Mouse (Mus musculus) forebrain, postnatal 0 days (tissue): ENCODE data around the gene Pask. TPM values are rescaled to one million over a fixed set of nuclear protein-coding genes. Genes with fewer than 3 reads are reported as not detected.
A peak's percentile ranks its signal among the peaks of the same experiment; 100 is the strongest.

Experiments
- ATAC-seq: fragments of 200-750 bp; cut with Nextera tagmentation; 2 replicates; pipeline ENCODE4 v1.8.0; 2017; ENCODE audit warnings: mild to moderate bottlenecking, moderate library complexity
- DNase-seq: peaks from one replicate; pipeline ENCODE4 v3.0.0-alpha.2; 2015
- H3K27ac ChIP-seq: fragments of 300-500 bp; sonication (generic); 2 replicates; pipeline ENCODE4 v1.5.1; 2014; ENCODE audit warnings: low read depth, mild to moderate bottlenecking, antibody characterized with exemption, low read length, moderate library complexity, mixed read lengths
- H3K27me3 ChIP-seq: fragments of 300-500 bp; sonication (generic); 2 replicates; pipeline ENCODE4 v1.6.1; 2014; ENCODE audit warnings: mild to moderate bottlenecking, low read length, mixed read lengths; ENCODE audit not compliant: insufficient read depth
- H3K36me3 ChIP-seq: fragments of 300-500 bp; sonication (generic); 2 replicates; pipeline ENCODE4 v1.6.1; 2014; ENCODE audit warnings: mild to moderate bottlenecking, moderate library complexity; ENCODE audit not compliant: insufficient read depth
- H3K4me1 ChIP-seq: fragments of 300-500 bp; sonication (generic); 2 replicates; pipeline ENCODE4 v1.6.1; 2014; ENCODE audit warnings: antibody characterized with exemption; ENCODE audit not compliant: insufficient read depth
- H3K4me2 ChIP-seq: fragments of 300-500 bp; sonication (generic); 2 replicates; pipeline ENCODE4 v1.6.1; 2014; ENCODE audit warnings: low read depth, mild to moderate bottlenecking, moderate library complexity
- H3K4me3 ChIP-seq: fragments of 300-500 bp; sonication (generic); 2 replicates; pipeline ENCODE4 v1.5.1; 2014; ENCODE audit warnings: low read depth, low read length, mixed read lengths
- H3K9ac ChIP-seq: fragments of 300-500 bp; sonication (generic); 2 replicates; pipeline ENCODE4 v1.6.1; 2014; ENCODE audit warnings: mild to moderate bottlenecking
- H3K9me3 ChIP-seq: fragments of 300-500 bp; sonication (generic); 2 replicates; pipeline ENCODE4 v1.6.1; 2016; ENCODE audit warnings: low read length
- CTCF ChIP-seq: sonication (generic); IDR thresholded peaks from 2 replicates; pipeline ENCODE4 v1.5.1; 2016; ENCODE audit warnings: antibody characterized with exemption, control low read depth, low read depth
- WGBS: fragments of 180-500 bp; shearing (Covaris S2); extraction: QIAGEN DNeasy Blood & Tissue Kit; methylation state at CpG from one replicate; pipeline ENCODE4 v1.1.7; 2014; 5-methylcytosine and 5-hydroxymethylcytosine counted together
- polyA plus RNA-seq: library from polyadenylated mRNA; unstranded; fragments of >200 nt; fragmentation: Nextera tagmentation; extraction: Ambion mirVana; gene quantifications from 2 replicates; pipeline ENCODE4 v1.2.1, GENCODE M21; 2015
- total RNA-seq: library from RNA; depleted of rRNA; stranded (reverse); fragments of >200 nt; gene quantifications from 2 replicates; pipeline ENCODE4 v1.2.3, GENCODE M21; 2014

Pask gene
- total and polyA plus RNA-seq, 2 experiments from 2014 or later: 3.1 to 14.1 TPM

DNA sequence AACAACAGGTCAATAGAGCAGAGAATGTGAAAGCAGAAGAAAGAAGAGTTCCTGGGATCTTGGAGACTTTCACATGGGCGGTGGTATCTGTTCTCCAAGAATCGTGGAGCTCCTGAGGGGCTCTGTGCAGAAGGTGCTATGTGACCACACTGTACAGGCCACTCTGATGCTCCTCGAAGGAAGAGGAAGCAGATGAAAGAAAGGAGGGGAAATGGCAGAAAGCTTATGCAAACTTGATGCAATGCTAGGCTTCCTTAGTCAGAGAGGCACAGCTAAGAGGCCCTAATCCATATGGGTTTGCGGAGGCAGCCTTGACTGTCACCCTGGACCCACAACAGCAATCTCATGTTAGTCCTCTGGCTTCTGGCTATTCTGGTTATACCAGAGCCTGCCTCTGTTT is 52.3 kb downstream of the Pask start:
- no peak for TF ChIP-seq CTCF
- H3K9me3 ChIP-seq: no peaks in the 10 kb centered on the region
- no peak overlapping the region for H3K4me3 ChIP-seq
- H3K4me2 ChIP-seq: no peak overlapping the region
- no peak overlapping the region for H3K9ac ChIP-seq
- no peak overlapping the region for H3K27ac ChIP-seq
- no peaks in the 10 kb centered on the region for H3K4me1 ChIP-seq
- 91% methylated on average over 4 of the region's 4 CpGs for WGBS
- no peaks in the 10 kb centered on the region for H3K27me3 ChIP-seq
- DNase-seq (no peak), ATAC-seq (no peak)
- H3K36me3 ChIP-seq: peaks cover 4% of the 10 kb centered on the region; the same call in 1 of the 2 replicates

DNA sequence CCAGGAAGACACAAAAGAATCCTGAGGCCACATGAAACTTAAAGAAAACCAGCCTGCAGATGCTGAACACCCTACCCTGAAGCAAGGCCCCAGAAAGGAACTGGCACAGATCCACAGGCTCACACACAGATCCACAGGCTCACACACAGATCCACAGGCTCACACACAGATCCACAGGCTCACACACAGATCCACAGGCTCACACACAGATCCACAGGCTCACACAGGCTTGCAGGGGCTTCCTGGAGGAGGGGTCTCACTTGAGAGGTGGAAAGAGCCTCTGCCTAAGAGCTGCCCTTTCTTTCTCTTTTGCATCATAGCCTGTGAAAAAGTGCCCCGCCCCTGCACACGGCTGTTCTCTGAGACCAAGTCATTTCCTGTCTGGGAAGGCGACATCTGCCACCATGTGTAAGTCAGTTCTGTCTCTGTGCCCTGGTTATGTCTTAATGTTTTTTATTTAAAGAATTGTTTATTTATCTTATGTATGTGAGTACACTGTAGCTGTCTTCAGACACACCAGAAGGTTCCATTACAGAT is 53.5 kb downstream of the Pask start:
- no peak overlapping the region for H3K4me3 ChIP-seq
- H3K4me2 ChIP-seq: no peak overlapping the region
- H3K27ac ChIP-seq: no peak overlapping the region
- no peak for TF ChIP-seq CTCF
- no peak for ATAC-seq
- no peaks in the 10 kb centered on the region for H3K4me1 ChIP-seq
- no peak overlapping the region for H3K9ac ChIP-seq
- 73% methylated on average over 3 of the region's 3 CpGs for WGBS
- no peaks in the 10 kb centered on the region for H3K27me3 ChIP-seq
- H3K36me3 ChIP-seq: no peaks in the 10 kb centered on the region
- no peaks in the 10 kb centered on the region for H3K9me3 ChIP-seq
- no peak for DNase-seq

DNA sequence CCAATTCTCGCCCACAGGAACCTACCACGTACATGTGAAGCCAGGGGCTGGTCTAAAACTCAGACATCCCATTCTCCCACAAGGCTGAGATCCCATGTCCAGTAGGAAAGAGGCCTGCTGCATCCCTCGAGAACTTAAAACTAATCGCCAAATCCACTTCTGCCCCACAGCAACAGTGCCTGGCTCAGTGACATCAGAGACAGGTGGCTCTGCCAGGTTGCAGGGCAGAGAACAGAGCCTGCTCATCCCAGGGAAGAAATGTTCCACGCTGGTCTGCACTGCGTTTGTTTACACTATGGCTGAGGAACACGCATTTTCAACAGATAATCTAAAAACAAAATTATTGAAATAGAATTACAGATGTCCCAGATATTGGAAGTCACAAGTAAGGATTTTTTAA is 66.2 kb downstream of the Pask start:
- Histone ChIP-seq H3K9ac (no peak overlapping the region), H3K4me1 (0 out of 2 replicates have a peak, but pooled peaks cover 3% of the 10 kb centered on the region), H3K27ac (no peak overlapping the region), H3K36me3 (no peaks in the 10 kb centered on the region), H3K9me3 (no peaks in the 10 kb centered on the region), H3K27me3 (no peaks in the 10 kb centered on the region), H3K4me3 (no peak overlapping the region), H3K4me2 (no peak overlapping the region)
- DNase-seq (no peak), ATAC-seq (no peak)
- 76% methylated on average over 7 of the region's 7 CpGs for WGBS
- TF ChIP-seq CTCF: no peak

DNA sequence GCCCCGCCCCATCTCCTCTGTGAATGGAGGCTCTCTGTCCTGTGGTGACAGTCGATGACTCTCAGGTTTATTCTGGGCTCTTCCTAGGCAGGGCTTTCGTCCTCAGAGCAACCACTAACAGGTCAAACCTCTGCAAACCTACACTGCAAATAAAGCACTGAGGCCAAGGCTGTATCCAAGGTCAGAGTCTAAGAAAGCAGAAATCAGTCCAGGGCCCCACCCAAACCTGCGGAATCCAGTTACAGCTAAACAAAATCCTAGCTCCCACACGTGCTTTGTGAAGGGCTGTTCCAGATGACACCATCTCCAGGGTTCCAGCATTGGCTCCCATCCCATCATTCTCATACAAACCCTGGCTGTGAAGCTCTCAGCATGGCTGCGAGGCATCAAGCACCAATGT is 67.7 kb downstream of the Pask start:
- ATAC-seq: no peak
- Histone ChIP-seq H3K9ac (no peak overlapping the region), H3K36me3 (no peaks in the 10 kb centered on the region), H3K4me2 (no peak overlapping the region), H3K27me3 (no peaks in the 10 kb centered on the region), H3K27ac (no peak overlapping the region), H3K9me3 (no peaks in the 10 kb centered on the region), H3K4me1 (0 out of 2 replicates have a peak, but pooled peaks cover 3% of the 10 kb centered on the region), H3K4me3 (no peak overlapping the region)
- no peak for TF ChIP-seq CTCF
- DNase-seq: no peak
- 74% methylated on average over 6 of the region's 6 CpGs for whole genome bisulfite sequencing

DNA sequence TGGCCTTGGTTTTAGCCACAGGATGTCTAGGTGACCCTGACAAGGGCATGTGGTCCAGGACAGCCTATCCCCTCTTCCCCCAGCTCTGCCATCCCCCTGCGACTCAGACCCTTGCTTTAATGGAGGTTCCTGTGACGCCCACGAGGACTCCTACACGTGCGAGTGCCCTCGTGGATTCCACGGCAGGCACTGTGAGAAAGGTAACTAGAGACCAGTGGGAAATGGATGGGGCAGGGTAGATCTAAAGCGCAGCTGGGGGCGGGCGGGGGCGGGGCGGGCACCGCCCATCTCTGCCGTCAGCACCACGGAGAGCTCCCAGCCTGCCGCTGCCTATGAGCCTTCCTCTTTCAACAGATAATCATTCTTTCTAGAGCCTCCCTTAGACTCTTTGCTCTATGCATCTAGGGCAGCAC is 70.9 kb downstream of the Pask start:
- peak overlapping the region; percentile 33 for H3K9ac ChIP-seq
- 0 out of 2 replicates have a peak, but pooled peaks cover 3% of the 10 kb centered on the region for H3K4me1 ChIP-seq
- H3K27me3 ChIP-seq: no peaks in the 10 kb centered on the region
- peak overlapping the region; percentile 14 for H3K4me3 ChIP-seq
- no peak for TF ChIP-seq CTCF
- H3K27ac ChIP-seq: no peak overlapping the region
- DNase-seq: peak; percentile 18
- peak overlapping the region; percentile 47 for H3K4me2 ChIP-seq
- H3K36me3 ChIP-seq: no peaks in the 10 kb centered on the region
- 3% methylated on average over 16 of the region's 16 CpGs for WGBS
- H3K9me3 ChIP-seq: no peaks in the 10 kb centered on the region
- peak; percentile 79 for ATAC-seq

DNA sequence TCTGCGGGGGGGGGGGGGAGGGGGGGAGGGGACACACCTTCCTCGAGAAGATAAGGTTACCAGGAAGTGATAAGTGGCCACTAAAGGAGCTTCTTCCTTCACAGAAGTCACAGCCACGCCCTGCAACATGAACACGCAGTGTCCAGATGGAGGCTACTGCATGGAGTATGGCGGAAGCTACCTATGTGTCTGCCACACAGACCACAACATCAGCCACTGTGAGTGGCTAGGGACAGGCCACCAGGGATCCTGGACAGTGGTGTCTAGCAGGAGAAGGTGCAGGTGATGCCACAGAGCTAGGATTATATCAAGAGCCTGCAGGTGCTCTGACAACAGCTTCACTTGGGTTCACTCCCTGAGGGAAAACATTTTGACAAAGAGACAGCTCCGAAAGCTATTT is 71.5 kb downstream of the Pask start:
- 73% methylated on average over 6 of the region's 6 CpGs for WGBS

DNA sequence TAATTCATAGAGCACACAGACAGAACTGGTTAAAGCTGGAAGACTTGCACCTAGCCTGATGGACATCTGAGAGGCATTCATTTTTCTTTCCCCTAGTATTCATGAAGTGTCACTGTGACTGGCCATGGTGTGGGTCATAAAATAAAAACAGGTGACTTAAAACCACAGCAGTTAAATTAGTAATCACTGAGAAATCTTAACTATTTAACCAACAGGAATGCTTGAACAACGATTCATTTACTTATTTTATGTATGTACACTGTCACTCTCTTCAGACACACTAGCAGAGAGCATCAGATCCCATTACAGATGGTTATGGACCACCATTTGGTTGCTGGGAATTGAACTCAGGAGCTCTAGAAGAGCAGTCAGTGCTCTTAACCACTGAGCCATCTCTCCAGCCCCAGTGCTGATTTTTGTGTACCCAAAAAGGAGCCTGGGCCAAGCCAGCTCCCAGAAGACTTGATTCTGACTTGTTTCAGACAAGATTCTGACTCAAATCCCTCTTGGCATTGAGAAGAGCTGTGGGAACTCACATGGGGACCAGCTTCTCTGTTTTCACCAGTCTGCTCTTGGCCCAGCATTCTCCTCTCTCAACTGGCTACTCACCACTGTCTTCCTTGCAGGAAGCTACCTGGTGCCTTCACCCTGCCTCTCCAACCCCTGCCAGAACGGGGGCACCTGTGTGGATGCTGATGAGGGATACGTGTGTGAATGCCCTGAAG is 72.6 kb downstream of the Pask start:
- DNase-seq (no peak), ATAC-seq (no peak)
- Histone ChIP-seq H3K36me3 (no peaks in the 10 kb centered on the region), H3K9me3 (no peaks in the 10 kb centered on the region), H3K4me2 (no peak overlapping the region), H3K4me1 (0 out of 2 replicates have a peak, but pooled peaks cover 3% of the 10 kb centered on the region), H3K27me3 (no peaks in the 10 kb centered on the region), H3K27ac (no peak overlapping the region), H3K4me3 (no peak overlapping the region), H3K9ac (no peak overlapping the region)
- no peak for TF ChIP-seq CTCF
- 71% methylated on average over 3 of the region's 3 CpGs for WGBS

More for the DNA sequence above, 71.5 kb downstream of the Pask start:
- Histone ChIP-seq H3K4me3 (no peak overlapping the region), H3K4me2 (no peak overlapping the region), H3K9ac (no peak overlapping the region), H3K9me3 (no peaks in the 10 kb centered on the region), H3K36me3 (no peaks in the 10 kb centered on the region), H3K4me1 (0 out of 2 replicates have a peak, but pooled peaks cover 3% of the 10 kb centered on the region), H3K27ac (no peak overlapping the region), H3K27me3 (no peaks in the 10 kb centered on the region)
- TF ChIP-seq CTCF: no peak
- DNase-seq (no peak), ATAC-seq (no peak)
